Mouse (Mus musculus): ENCODE measurements around the gene Trim33. TPM values are rescaled to one million over a fixed set of nuclear protein-coding genes. Genes with fewer than 3 reads are reported as not detected.
A peak's percentile ranks its signal among the peaks of the same experiment; 100 is the strongest.

The Trim33 gene
- polyA plus RNA-seq, 2 experiments, result 4.7 to 6.7 TPM

- peaks cover 8 to 14% of the 10 kb centered on the region in 2 experiments; a peak in 3 of 4 replicates for H3K4me1 ChIP-seq (replicated peaks; ENCODE audit: control insufficient read depth in 2 of 2, insufficient read depth in 2 of 2, low read length in 1 of 2)
- ATAC-seq (ENCODE audit: insufficient read depth), result peak; percentile 46; the same call in 1 of the 2 replicates
- H3K9ac ChIP-seq (replicated peaks), result no peak overlapping the region
- no peak overlapping the region; the same call in 1 of the 2 replicates for H3K4me2 ChIP-seq (ENCODE audit: low read depth)
- H3K27ac ChIP-seq, result no peak overlapping the region
- WGBS (ENCODE audit: insufficient replicate concordance), result 44% methylated on average over 5 of the region's 5 CpGs
- H3K9me3 ChIP-seq (ENCODE audit: control insufficient read depth, low read length), result no peaks in the 10 kb centered on the region
- no peak overlapping the region for H3K4me3 ChIP-seq (ENCODE audit: insufficient read depth in 1 of 2, low read depth in 2 of 2, low read length in 2 of 2)
- H3K27me3 ChIP-seq (ENCODE audit: control insufficient read depth, insufficient read depth, low read length), result no peaks in the 10 kb centered on the region
- H3K36me3 ChIP-seq (replicated peaks; ENCODE audit: control insufficient read depth, insufficient read depth, low read depth), result no peaks in the 10 kb centered on the region
- no peak for DNase-seq (ENCODE audit: low read depth in 3 of 3, low spot score in 3 of 3)
- TF ChIP-seq CTCF (IDR thresholded peaks at IDR 0.05; ENCODE audit: low read depth), result no peak
- TF ChIP-seq EP300 (IDR thresholded peaks at IDR 0.05; ENCODE audit: low read depth), result no peak
These were observed 106.5 kb downstream of the Trim33 start for GRCm38 (mm10) chr3:103385383-103386291.

- 75% methylated on average over 16 of the region's 16 CpGs for WGBS (ENCODE audit: insufficient replicate concordance)
These were observed 107.4 kb downstream of the Trim33 start for GRCm38 (mm10) chr3:103386292-103387031.

GRCm38 (mm10) chr3:103392613-103393258 lies 113.6 kb downstream of the Trim33 start:
- TF ChIP-seq EP300 (IDR thresholded peaks at IDR 0.05; ENCODE audit: low read depth) (no peak), CTCF (IDR thresholded peaks at IDR 0.05; ENCODE audit: low read depth) (peak; percentile 90)
- no peaks in the 10 kb centered on the region for H3K4me1 ChIP-seq (replicated peaks; ENCODE audit: control insufficient read depth in 2 of 2, insufficient read depth in 2 of 2, low read length in 1 of 2)
- no peak overlapping the region for H3K4me2 ChIP-seq (ENCODE audit: low read depth)
- no peak overlapping the region for H3K27ac ChIP-seq
- no peaks in the 10 kb centered on the region for H3K36me3 ChIP-seq (replicated peaks; ENCODE audit: control insufficient read depth, insufficient read depth, low read depth)
- no peak overlapping the region for H3K9ac ChIP-seq (replicated peaks)
- no peaks in the 10 kb centered on the region for H3K27me3 ChIP-seq (ENCODE audit: control insufficient read depth, insufficient read depth, low read length)
- WGBS (ENCODE audit: insufficient replicate concordance), result 6% methylated on average over 3 of the region's 3 CpGs
- no peaks in the 10 kb centered on the region for H3K9me3 ChIP-seq (ENCODE audit: control insufficient read depth, low read length)
- ATAC-seq (ENCODE audit: insufficient read depth) (no peak), DNase-seq (ENCODE audit: low read depth in 3 of 3, low spot score in 3 of 3) (no peak)
- H3K4me3 ChIP-seq (ENCODE audit: insufficient read depth in 1 of 2, low read depth in 2 of 2, low read length in 2 of 2), result no peak overlapping the region

More at GRCm38 (mm10) chr3:103386292-103387031, 107.4 kb downstream of the Trim33 start:
- DNase-seq (ENCODE audit: low read depth in 3 of 3, low spot score in 3 of 3) (no peak), ATAC-seq (ENCODE audit: insufficient read depth) (0 out of 2 replicates have a peak, but pooled peaks have one; percentile 22)
- H3K9me3 ChIP-seq (ENCODE audit: control insufficient read depth, low read length), result no peaks in the 10 kb centered on the region
- no peak overlapping the region for H3K9ac ChIP-seq (replicated peaks)
- peaks cover 8 to 14% of the 10 kb centered on the region in 2 experiments; a peak in 3 of 4 replicates for H3K4me1 ChIP-seq (replicated peaks; ENCODE audit: control insufficient read depth in 2 of 2, insufficient read depth in 2 of 2, low read length in 1 of 2)
- no peak overlapping the region for H3K4me3 ChIP-seq (ENCODE audit: insufficient read depth in 1 of 2, low read depth in 2 of 2, low read length in 2 of 2)
- no peak overlapping the region for H3K4me2 ChIP-seq (ENCODE audit: low read depth)
- no peaks in the 10 kb centered on the region for H3K36me3 ChIP-seq (replicated peaks; ENCODE audit: control insufficient read depth, insufficient read depth, low read depth)
- TF ChIP-seq EP300 (IDR thresholded peaks at IDR 0.05; ENCODE audit: low read depth), result no peak
- TF ChIP-seq CTCF (IDR thresholded peaks at IDR 0.05; ENCODE audit: low read depth), result peak; percentile 39; the same call in 1 of the 2 replicates
- H3K27ac ChIP-seq, result no peak overlapping the region
- no peaks in the 10 kb centered on the region for H3K27me3 ChIP-seq (ENCODE audit: control insufficient read depth, insufficient read depth, low read length)

- peak; percentile 54 for TF ChIP-seq CTCF (IDR thresholded peaks at IDR 0.05; ENCODE audit: low read depth)
- no peak for TF ChIP-seq EP300 (IDR thresholded peaks at IDR 0.05; ENCODE audit: low read depth)
- no peaks in the 10 kb centered on the region for H3K9me3 ChIP-seq (ENCODE audit: control insufficient read depth, low read length)
- no peak for ATAC-seq (ENCODE audit: insufficient read depth)
- no peak for DNase-seq (ENCODE audit: low read depth in 3 of 3, low spot score in 3 of 3)
- H3K4me2 ChIP-seq (ENCODE audit: low read depth), result no peak overlapping the region
- 65% methylated on average over 14 of the region's 14 CpGs for WGBS (ENCODE audit: insufficient replicate concordance)
- no peaks in the 10 kb centered on the region for H3K36me3 ChIP-seq (replicated peaks; ENCODE audit: control insufficient read depth, insufficient read depth, low read depth)
- no peak overlapping the region for H3K4me3 ChIP-seq (ENCODE audit: insufficient read depth in 1 of 2, low read depth in 2 of 2, low read length in 2 of 2)
- H3K9ac ChIP-seq (replicated peaks), result no peak overlapping the region
- no peaks in the 10 kb centered on the region for H3K27me3 ChIP-seq (ENCODE audit: control insufficient read depth, insufficient read depth, low read length)
- no peak overlapping the region for H3K27ac ChIP-seq
- H3K4me1 ChIP-seq (replicated peaks; ENCODE audit: control insufficient read depth in 2 of 2, insufficient read depth in 2 of 2, low read length in 1 of 2), result no peaks in the 10 kb centered on the region
These were observed 114.4 kb downstream of the Trim33 start for GRCm38 (mm10) chr3:103393283-103394060.
